Mouse (Mus musculus): Measurements from ENCODE around the gene Filip1l.

- no peak for TF ChIP-seq CTCF (IDR thresholded peaks at IDR 0.05; ENCODE audit: insufficient read depth, low read length)
- TF ChIP-seq POLR2A (IDR thresholded peaks at IDR 0.05; ENCODE audit: borderline replicate concordance, extremely low read depth, low read depth, low read length) = no peak
Measured at GRCm38 (mm10) chr16:57401702-57402101, 48.8 kb downstream of the Filip1l start.

All from lung, adult 2 months (tissue).